ENCODE assay signal across 22 mouse cellular contexts in genomic region chr16:18447243-18447642, GRCm38 (mm10). TPM values are rescaled to one million over a fixed set of nuclear protein-coding genes. Genes with fewer than 3 reads are reported as not detected.
DNase-seq lines count a peak whose midpoint lies in the region; ATAC-seq lines count a peak whose summit lies in the region.
"Had no signal": no experiment of that assay in that cellular context is flagged by ENCODE, and none has a peak within 500 bp of the region (broad histone marks: within the 10 kb centered on the region; RNA-seq: fewer than 3 reads in every experiment).

No protein-coding gene starts in this region.

- peaks cover 13% of the 10 kb centered on the region for H3K4me1 ChIP-seq in intestine, embryonic 14.5 days (replicated peaks; ENCODE audit: control insufficient read depth, insufficient read depth, low read length)
- peaks cover 7% of the 10 kb centered on the region for H3K4me1 ChIP-seq in intestine, embryonic 16.5 days (ENCODE audit: control insufficient read depth, insufficient read depth, low read length)
- no peaks in the 10 kb centered on the region for H3K4me1 ChIP-seq in midbrain, embryonic 11.5 days (ENCODE audit: control insufficient read depth, insufficient read depth, low read length)
- no peaks in the 10 kb centered on the region for H3K4me1 ChIP-seq in midbrain, embryonic 15.5 days
- H3K4me1 ChIP-seq in limb, embryonic 15.5 days, result peaks cover 21% of the 10 kb centered on the region
- H3K4me1 ChIP-seq: midbrain, embryonic 13.5 days had no signal

- DNase-seq in intestine, embryonic 14.5 days (ENCODE audit: low spot score), result no peak
- DNase-seq in midbrain, embryonic 11.5 days (ENCODE audit: low spot score, missing footprints), result peak; percentile 67
- DNase-seq in induced T-regulatory cell, adult 2 months (ENCODE audit: low read depth), result peak; percentile 38
- DNase-seq in heart, adult 9 months (ENCODE audit: low spot score in 2 of 2), result no peak
- no peak for DNase-seq in layer of hippocampus, adult 11-12 months (ENCODE audit: low spot score)
- DNase-seq: adrenal gland, postnatal 10 days; cerebellum, adult 18-20 months; cerebellum, postnatal 25 days; embryo, embryonic 11 days; gastrocnemius, adult 2 months; kidney, postnatal 10 days; lung, adult 18-20 months; lung, postnatal 10 days; right cerebral cortex, postnatal 14 days; thymus, adult 2 months had no signal

- H3K4me3 ChIP-seq in intestine, embryonic 14.5 days (ENCODE audit: low read depth, low read length), result no peak overlapping the region
- no peak overlapping the region for H3K4me3 ChIP-seq in intestine, embryonic 16.5 days (ENCODE audit: low read length)
- H3K4me3 ChIP-seq in midbrain, embryonic 11.5 days (ENCODE audit: low read depth, low read length), result no peak overlapping the region
- H3K4me3 ChIP-seq in midbrain, embryonic 15.5 days, result no peak overlapping the region
- H3K4me3 ChIP-seq in limb, embryonic 15.5 days, result no peak overlapping the region
- H3K4me3 ChIP-seq: gastrocnemius, adult 2 months; heart, embryonic 10.5 days; midbrain, embryonic 13.5 days had no signal

- H3K27me3 ChIP-seq in intestine, embryonic 14.5 days (replicated peaks; ENCODE audit: control insufficient read depth, insufficient read depth, low read length), result no peaks in the 10 kb centered on the region
- H3K27me3 ChIP-seq in intestine, embryonic 16.5 days (replicated peaks; ENCODE audit: control insufficient read depth, insufficient read depth, low read length), result no peaks in the 10 kb centered on the region
- no peaks in the 10 kb centered on the region for H3K27me3 ChIP-seq in midbrain, embryonic 11.5 days (ENCODE audit: control insufficient read depth, insufficient read depth, low read length)
- no peaks in the 10 kb centered on the region for H3K27me3 ChIP-seq in midbrain, embryonic 15.5 days (replicated peaks)
- H3K27me3 ChIP-seq in limb, embryonic 15.5 days, result no peaks in the 10 kb centered on the region
- H3K27me3 ChIP-seq: midbrain, embryonic 13.5 days had no signal

- no peaks in the 10 kb centered on the region for H3K9me3 ChIP-seq in intestine, embryonic 14.5 days (ENCODE audit: control insufficient read depth, low read length)
- no peaks in the 10 kb centered on the region for H3K9me3 ChIP-seq in intestine, embryonic 16.5 days (ENCODE audit: control insufficient read depth, low read length)
- no peaks in the 10 kb centered on the region for H3K9me3 ChIP-seq in midbrain, embryonic 11.5 days (ENCODE audit: control insufficient read depth, low read length)
- H3K9me3 ChIP-seq in midbrain, embryonic 15.5 days, result no peaks in the 10 kb centered on the region
- no peaks in the 10 kb centered on the region for H3K9me3 ChIP-seq in limb, embryonic 15.5 days
- H3K9me3 ChIP-seq: heart, embryonic 10.5 days; midbrain, embryonic 13.5 days had no signal

- H3K9ac ChIP-seq in intestine, embryonic 14.5 days (ENCODE audit: low read length), result no peak overlapping the region
- H3K9ac ChIP-seq in intestine, embryonic 16.5 days (ENCODE audit: low read depth, low read length), result no peak overlapping the region
- H3K9ac ChIP-seq in midbrain, embryonic 11.5 days (ENCODE audit: low read length), result no peak overlapping the region
- no peak overlapping the region for H3K9ac ChIP-seq in midbrain, embryonic 15.5 days
- no peak overlapping the region for H3K9ac ChIP-seq in limb, embryonic 15.5 days
- H3K9ac ChIP-seq: midbrain, embryonic 13.5 days had no signal

- H3K27ac ChIP-seq in intestine, embryonic 14.5 days (ENCODE audit: low read depth), result 0 out of 2 replicates have a peak overlapping the region, but pooled peaks have one; percentile 0
- no peak overlapping the region for H3K27ac ChIP-seq in intestine, embryonic 16.5 days (ENCODE audit: low read length)
- H3K27ac ChIP-seq in midbrain, embryonic 11.5 days (ENCODE audit: low read depth, low read length), result no peak overlapping the region
- H3K27ac ChIP-seq in midbrain, embryonic 15.5 days, result no peak overlapping the region
- peak overlapping the region; percentile 38; the same call in 1 of the 2 replicates for H3K27ac ChIP-seq in limb, embryonic 15.5 days
- H3K27ac ChIP-seq: gastrocnemius, adult 2 months; heart, embryonic 10.5 days; hindbrain, postnatal 0 days; midbrain, embryonic 13.5 days; stomach, postnatal 0 days had no signal

- no peaks in the 10 kb centered on the region for H3K36me3 ChIP-seq in intestine, embryonic 14.5 days (ENCODE audit: control insufficient read depth, insufficient read depth, low read length)
- H3K36me3 ChIP-seq in intestine, embryonic 16.5 days (ENCODE audit: control insufficient read depth, insufficient read depth, low read length), result no peaks in the 10 kb centered on the region
- no peaks in the 10 kb centered on the region for H3K36me3 ChIP-seq in midbrain, embryonic 11.5 days (ENCODE audit: control insufficient read depth, insufficient read depth, low read length)
- H3K36me3 ChIP-seq in midbrain, embryonic 15.5 days (replicated peaks), result no peaks in the 10 kb centered on the region
- H3K36me3 ChIP-seq in limb, embryonic 15.5 days, result no peaks in the 10 kb centered on the region; the same call in 1 of the 2 replicates

- H3K4me2 ChIP-seq in intestine, embryonic 14.5 days (ENCODE audit: low read length), result no peak overlapping the region
- H3K4me2 ChIP-seq in intestine, embryonic 16.5 days (ENCODE audit: low read depth, low read length), result no peak overlapping the region
- H3K4me2 ChIP-seq in midbrain, embryonic 11.5 days, result no peak overlapping the region
- H3K4me2 ChIP-seq in midbrain, embryonic 15.5 days, result no peak overlapping the region
- no peak overlapping the region for H3K4me2 ChIP-seq in limb, embryonic 15.5 days
- H3K4me2 ChIP-seq: midbrain, embryonic 13.5 days had no signal

- ATAC-seq in intestine, embryonic 14.5 days (replicated peaks; ENCODE audit: low FRiP score, low TSS enrichment, low read depth), result no peak
- no peak for ATAC-seq in intestine, embryonic 16.5 days
- no peak for ATAC-seq in midbrain, embryonic 11.5 days (ENCODE audit: low FRiP score)
- ATAC-seq in midbrain, embryonic 15.5 days (replicated peaks), result no peak
- no peak for ATAC-seq in limb, embryonic 15.5 days (ENCODE audit: insufficient number of reproducible peaks, low FRiP score, low TSS enrichment, low read depth)
- ATAC-seq: hindbrain, postnatal 0 days; midbrain, embryonic 13.5 days had no signal

RNA-seq across cellular contexts. Expression of gene Comt, which starts 20.6 kb away (rescaled TPM):
- polyA plus RNA-seq in intestine, embryonic 14.5 days (2014; fragmentation: Nextera tagmentation; extraction: Ambion mirVana), result 95.4 and 95.6 TPM in 2 replicates
- 109 and 110 TPM in 2 replicates for polyA plus RNA-seq in intestine, embryonic 16.5 days (2015; fragmentation: Nextera tagmentation; extraction: Ambion mirVana)
- polyA plus RNA-seq in midbrain, embryonic 11.5 days (2014; fragmentation: Nextera tagmentation; extraction: Ambion mirVana), result 50.8 and 52.5 TPM in 2 replicates
- 104 and 107 TPM in 2 replicates for polyA plus RNA-seq in midbrain, embryonic 15.5 days (2015; fragmentation: Nextera tagmentation; extraction: Ambion mirVana)
- polyA plus RNA-seq in limb, embryonic 15.5 days (2015; fragmentation: Nextera tagmentation; extraction: Ambion mirVana), result 119 and 127 TPM in 2 replicates

RNA-seq across cellular contexts. Expression of gene Txnrd2, which starts 21.1 kb away (rescaled TPM):
- polyA plus RNA-seq in intestine, embryonic 14.5 days (2014; fragmentation: Nextera tagmentation; extraction: Ambion mirVana), result 17.0 and 17.4 TPM in 2 replicates
- polyA plus RNA-seq in intestine, embryonic 16.5 days (2015; fragmentation: Nextera tagmentation; extraction: Ambion mirVana), result 28.4 and 29.8 TPM in 2 replicates
- 21.0 and 22.7 TPM in 2 replicates for polyA plus RNA-seq in midbrain, embryonic 11.5 days (2014; fragmentation: Nextera tagmentation; extraction: Ambion mirVana)
- 34.0 and 35.5 TPM in 2 replicates for polyA plus RNA-seq in midbrain, embryonic 15.5 days (2015; fragmentation: Nextera tagmentation; extraction: Ambion mirVana)
- 16.5 and 16.8 TPM in 2 replicates for polyA plus RNA-seq in limb, embryonic 15.5 days (2015; fragmentation: Nextera tagmentation; extraction: Ambion mirVana)

RNA-seq across cellular contexts. Expression of gene Gnb1l, which starts 51.3 kb away (rescaled TPM):
- polyA plus RNA-seq in intestine, embryonic 14.5 days (2014; fragmentation: Nextera tagmentation; extraction: Ambion mirVana), result 16.9 and 18.6 TPM in 2 replicates
- 13.3 and 14.4 TPM in 2 replicates for polyA plus RNA-seq in intestine, embryonic 16.5 days (2015; fragmentation: Nextera tagmentation; extraction: Ambion mirVana)
- polyA plus RNA-seq in midbrain, embryonic 11.5 days (2014; fragmentation: Nextera tagmentation; extraction: Ambion mirVana), result 10.3 and 12.9 TPM in 2 replicates
- polyA plus RNA-seq in midbrain, embryonic 15.5 days (2015; fragmentation: Nextera tagmentation; extraction: Ambion mirVana), result 18.1 and 20.0 TPM in 2 replicates
- polyA plus RNA-seq in limb, embryonic 15.5 days (2015; fragmentation: Nextera tagmentation; extraction: Ambion mirVana), result 20.5 and 20.9 TPM in 2 replicates

RNA-seq across cellular contexts. Expression of gene Rtl10, which starts 51.5 kb away (rescaled TPM):
- 2.3 and 3.3 TPM in 2 replicates for polyA plus RNA-seq in intestine, embryonic 14.5 days (2014; fragmentation: Nextera tagmentation; extraction: Ambion mirVana)
- polyA plus RNA-seq in intestine, embryonic 16.5 days (2015; fragmentation: Nextera tagmentation; extraction: Ambion mirVana), result 2.0 and 2.4 TPM in 2 replicates
- 2.0 and 2.1 TPM in 2 replicates for polyA plus RNA-seq in midbrain, embryonic 11.5 days (2014; fragmentation: Nextera tagmentation; extraction: Ambion mirVana)
- 4.4 and 5.5 TPM in 2 replicates for polyA plus RNA-seq in midbrain, embryonic 15.5 days (2015; fragmentation: Nextera tagmentation; extraction: Ambion mirVana)
- polyA plus RNA-seq in limb, embryonic 15.5 days (2015; fragmentation: Nextera tagmentation; extraction: Ambion mirVana), result 3.4 and 4.2 TPM in 2 replicates

Comparison
In these comparisons a context has a peak if more than half of its experiments do, and no peak if none do; other contexts are left out.
1. H3K27ac ChIP-seq: peak in intestine, embryonic 14.5 days (single experiment) and limb, embryonic 15.5 days (single experiment); none in intestine, embryonic 16.5 days (single experiment), midbrain, embryonic 11.5 days (single experiment) and midbrain, embryonic 15.5 days (single experiment).
2. DNase-seq: peak in midbrain, embryonic 11.5 days (single experiment) and induced T-regulatory cell, adult 2 months (single experiment); none in intestine, embryonic 14.5 days (single experiment), heart, adult 9 months (0 of 2) and layer of hippocampus, adult 11-12 months (single experiment).